Mouse (Mus musculus) heart, postnatal 4 days (tissue): Measurements from ENCODE around the gene Tent4a. TPM values are rescaled to one million over a fixed set of nuclear protein-coding genes. Genes with fewer than 3 reads are reported as not detected.

Experiments used
- DNase-seq: peaks from one replicate; pipeline ENCODE4 v3.0.0; 2021
- total RNA-seq, 2 experiments: library from RNA; stranded (reverse); gene quantifications; 2 replicates each; pipeline ENCODE4 v1.2.3; 2021

Gene Tent4a
- total RNA-seq, 2 experiments from 2014 or later: 23.1 to 25.0 TPM

DNA sequence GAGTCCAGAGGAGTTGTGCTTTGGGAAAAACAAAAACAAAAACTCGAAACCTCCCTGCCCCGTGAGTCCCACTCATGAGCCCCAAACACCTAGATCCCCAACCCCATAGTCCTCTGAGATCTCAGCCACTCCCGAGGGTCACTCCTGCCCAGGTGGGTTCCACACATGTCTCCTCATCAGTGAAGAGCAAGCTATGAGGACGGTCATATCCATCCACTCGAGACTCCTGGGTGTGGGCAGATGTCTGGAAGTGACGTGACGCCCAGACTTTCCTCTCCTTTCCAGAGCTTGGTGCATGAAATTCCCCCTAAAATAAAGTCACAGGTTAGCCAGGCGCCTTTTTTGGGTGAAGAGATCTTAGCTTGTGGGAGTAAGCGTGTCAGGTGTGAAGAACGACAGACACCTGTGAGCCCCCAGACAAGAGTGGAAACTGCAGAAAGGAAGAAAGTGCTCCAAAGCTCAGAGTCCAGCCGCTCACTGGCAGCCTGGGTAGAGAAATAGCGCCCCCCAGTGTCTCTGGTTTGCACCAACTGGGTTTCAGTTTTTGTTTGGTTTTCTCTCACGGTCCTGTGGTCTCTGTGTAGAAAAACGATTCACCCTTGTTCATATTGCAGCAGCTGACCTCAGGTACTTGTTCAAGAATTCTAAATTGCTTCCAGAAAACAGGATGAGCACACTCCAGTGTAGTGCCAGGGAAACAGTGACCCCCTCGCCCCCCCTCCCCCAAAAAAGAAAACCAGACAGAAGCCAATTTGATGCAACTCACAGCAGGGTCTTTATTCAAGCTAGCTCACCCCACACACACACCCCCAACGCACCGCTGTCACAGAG lies 73.6 kb downstream of the Tent4a start:
- peak; percentile 63 for DNase-seq

DNA sequence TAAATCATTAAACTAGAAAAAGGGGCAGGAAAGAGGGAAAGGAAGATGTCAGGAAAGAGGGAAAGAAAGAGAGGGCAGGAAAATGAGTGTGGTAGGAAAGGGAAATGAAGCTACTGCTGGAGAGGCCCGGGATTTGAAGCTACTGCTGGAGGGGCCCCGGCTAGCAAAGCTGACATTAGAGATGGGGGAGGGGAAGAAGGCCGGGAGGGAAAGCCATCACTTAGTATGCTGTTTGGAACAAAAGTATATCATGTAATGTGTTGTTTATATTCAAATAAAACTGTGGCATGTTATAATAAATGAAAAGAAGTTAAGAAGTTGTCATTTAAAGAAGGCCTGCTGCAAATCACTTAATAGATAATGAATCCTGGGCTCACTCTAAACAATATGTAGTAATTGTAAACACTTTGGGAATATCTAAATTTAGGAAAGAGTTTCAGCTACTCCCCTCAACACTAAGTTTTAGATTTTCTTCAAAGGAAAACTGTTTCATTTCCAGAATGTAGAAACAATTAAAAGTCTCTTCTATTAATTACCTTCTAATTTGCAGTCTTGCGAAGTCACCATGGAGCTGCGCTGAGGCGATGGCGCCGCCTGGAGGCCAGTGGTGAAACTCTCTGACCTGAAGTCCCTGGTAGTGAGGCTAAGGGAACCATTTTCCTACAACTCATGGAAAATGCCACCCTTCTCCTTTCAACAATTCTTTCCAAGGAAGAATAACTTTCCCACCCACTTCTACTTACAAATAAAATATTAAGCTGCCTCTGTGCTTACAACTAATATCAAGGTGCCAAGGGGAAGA lies 74.6 kb downstream of the Tent4a start:
- DNase-seq: peak; percentile 70

DNA sequence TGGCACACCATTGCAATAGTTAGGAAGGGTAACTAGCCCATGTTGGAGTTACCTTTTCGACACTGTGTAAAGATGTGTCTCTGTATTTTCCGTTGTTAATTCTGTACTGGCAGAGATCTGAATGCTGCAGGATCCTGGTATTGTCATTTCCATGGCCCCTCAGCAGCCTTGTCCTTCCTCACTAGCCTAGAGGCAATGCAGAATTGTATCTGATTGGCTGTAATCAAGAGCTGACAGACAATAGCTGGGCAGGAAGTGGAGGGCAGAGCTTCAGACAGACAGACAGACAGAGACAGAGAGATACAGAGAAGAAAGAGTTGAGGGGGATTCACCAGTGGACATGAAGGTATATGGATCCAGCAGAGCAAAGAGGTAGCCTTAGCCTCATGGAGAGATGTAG lies 75.5 kb downstream of the Tent4a start:
- DNase-seq: no peak

DNA sequence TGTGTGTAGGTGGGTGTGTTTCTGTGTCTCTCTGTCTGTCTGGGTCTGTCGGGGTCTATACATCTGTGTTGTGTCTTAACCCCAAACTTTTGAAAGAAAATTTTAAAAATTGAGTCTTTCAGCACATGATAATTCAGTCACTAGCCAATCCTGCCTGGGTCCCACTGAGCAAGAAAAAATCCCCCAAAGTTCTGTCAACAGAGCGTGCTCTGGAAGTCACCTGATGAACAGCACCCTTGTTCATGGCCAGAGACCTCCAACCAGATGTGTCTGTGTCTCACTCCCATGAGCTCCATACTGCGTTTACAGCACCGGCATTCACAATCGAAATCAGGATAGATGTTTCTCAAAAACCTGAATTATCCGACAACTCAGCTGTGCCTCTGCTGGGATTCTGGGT lies 76.0 kb downstream of the Tent4a start:
- no peak for DNase-seq

DNA sequence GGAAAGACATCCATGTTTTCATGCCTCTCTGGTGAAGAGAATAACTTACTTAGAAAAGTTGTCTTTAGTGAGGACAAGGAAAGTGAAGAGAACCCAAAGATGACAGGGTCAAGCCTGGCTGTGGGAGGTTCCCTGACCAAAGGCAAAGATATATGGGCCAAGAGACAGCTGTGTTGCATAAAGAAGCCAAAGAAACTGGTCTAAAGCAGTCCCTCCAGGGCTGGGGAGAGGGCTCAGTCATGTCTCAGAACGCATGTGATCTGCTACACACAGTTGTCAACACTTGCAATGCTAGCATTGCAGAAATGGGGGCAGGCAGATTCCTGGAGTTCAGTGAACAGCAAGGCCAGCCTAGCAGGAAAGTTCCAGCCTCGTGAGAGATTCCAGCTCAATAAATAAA lies 77.3 kb downstream of the Tent4a start:
- DNase-seq: no peak

DNA sequence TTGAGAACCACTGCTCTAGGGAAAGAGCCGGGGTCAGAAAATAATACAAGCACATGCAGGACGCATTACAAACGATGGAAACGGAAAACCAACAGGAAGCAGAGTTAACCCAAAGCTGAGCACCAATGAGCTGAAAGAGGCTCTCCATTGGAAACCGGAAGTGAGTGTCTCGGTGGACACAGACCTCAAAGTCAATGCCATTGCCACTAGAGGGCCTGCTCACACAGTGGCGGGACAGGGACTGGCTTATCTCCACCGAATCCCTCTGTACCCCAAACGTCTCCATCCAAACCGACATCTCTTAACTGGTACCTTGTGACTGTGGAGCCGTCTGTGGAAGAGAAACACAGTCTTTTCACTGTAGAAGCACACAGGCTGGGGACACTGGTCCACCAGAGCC lies 77.8 kb downstream of the Tent4a start:
- no peak for DNase-seq

DNA sequence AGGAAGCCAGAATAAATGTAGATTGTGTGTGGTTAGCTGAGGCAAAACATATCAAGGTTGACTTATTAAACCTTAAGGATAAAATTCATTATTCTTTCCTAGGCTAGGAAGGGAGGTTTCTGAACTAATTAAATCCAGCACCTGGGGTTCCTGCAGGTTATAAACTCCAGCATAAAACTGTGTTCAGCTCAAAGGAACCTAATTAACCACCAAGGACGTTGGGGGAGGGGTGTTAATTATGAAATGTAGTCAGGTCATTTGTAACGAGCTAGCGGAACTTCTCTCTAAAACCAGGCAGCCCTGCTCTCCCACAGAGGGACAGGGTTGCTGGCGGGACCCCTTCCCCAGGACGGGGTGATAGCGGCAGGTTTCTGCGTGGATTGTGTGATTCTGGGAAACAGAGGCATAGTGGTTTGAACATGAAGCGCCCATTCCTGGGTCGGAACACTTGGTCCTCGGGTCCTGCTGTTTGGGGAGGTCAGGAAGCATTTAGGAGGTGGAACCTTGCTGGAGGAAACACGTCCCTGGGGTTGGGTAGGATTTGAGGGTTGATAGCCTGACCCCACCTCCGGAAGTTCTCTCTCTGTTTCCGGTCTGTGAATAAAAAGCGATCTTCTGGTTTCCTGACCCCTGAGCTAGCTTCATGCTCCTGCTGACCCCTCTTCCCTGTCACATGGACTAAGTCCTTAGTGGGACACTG lies 78.8 kb downstream of the Tent4a start:
- no peak for DNase-seq

Other genes with a start within 250 kb of the Tent4a start
- 10 to 100 TPM; 48.9 to 50.9 TPM for gene Nsun2, start 871 bp downstream of the Tent4a start, total RNA-seq
- gene Srd5a1, start 76.8 kb upstream of the Tent4a start, total RNA-seq: 1 to 10 TPM; 2.4 to 2.7 TPM
- 1 to 10 TPM; 1.3 to 1.4 TPM for gene Ube2ql1, start 205.3 kb upstream of the Tent4a start, total RNA-seq